Mouse (Mus musculus) embryonic fibroblast, embryonic 13.5 days (primary cell): ENCODE results near the gene Zfp119b.

Experiments used
- CTCF ChIP-seq: IDR thresholded peaks from 2 replicates; pipeline ENCODE4 v1.5.1; 2011; ENCODE audit warnings: mild to moderate bottlenecking, control low read depth, low read length, moderate library complexity, borderline replicate concordance; ENCODE audit not compliant: insufficient read depth
- POLR2A ChIP-seq: IDR thresholded peaks from 2 replicates; pipeline ENCODE4 v1.6.1; 2011; ENCODE audit warnings: low read depth, mild to moderate bottlenecking, control low read depth, low read length, moderate library complexity

DNA sequence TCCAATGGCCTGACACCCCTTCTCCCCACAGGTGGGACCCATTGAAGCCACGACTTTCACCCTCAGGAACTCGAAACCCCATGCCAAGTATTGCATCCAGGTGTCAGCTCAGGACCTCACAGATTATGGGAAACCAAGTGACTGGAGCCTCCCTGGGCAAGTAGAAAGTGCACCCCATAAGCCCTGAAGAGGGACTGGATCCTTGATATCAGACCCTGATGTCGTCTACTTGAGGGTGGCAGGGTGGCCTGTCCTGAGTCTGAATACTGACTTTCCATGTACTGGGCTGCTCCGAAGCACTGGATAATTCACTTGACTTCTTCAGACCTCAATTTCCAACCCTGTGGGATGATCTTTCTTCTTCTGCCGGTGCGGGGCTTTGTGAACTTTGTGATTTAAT lies 7.3 kb upstream of the Zfp119b start:
- TF ChIP-seq CTCF (no peak), POLR2A (no peak)
